Mouse (Mus musculus) embryonic facial prominence, embryonic 10.5 days (tissue): ENCODE measurements at regions not wholly inside any gene's neighbourhood (a gene's known extent, or its start where the extent isn't known, plus 50 kb on each side); places are given as distances from the start of the nearest gene placed in this dataset.

Experiments used
- DNase-seq: peaks from one replicate; pipeline ENCODE4 v3.0.0-alpha.2; 2017; ENCODE audit warnings: low spot score
- H3K27ac ChIP-seq: fragments of 300-500 bp; sonication (generic); replicated peaks from 2 replicates; pipeline ENCODE4 v1.5.1; 2016; ENCODE audit warnings: mild to moderate bottlenecking
- H3K27me3 ChIP-seq: fragments of 300-500 bp; sonication (generic); replicated peaks from 2 replicates; pipeline ENCODE4 v1.6.1; 2016; ENCODE audit warnings: low read depth, mild to moderate bottlenecking; ENCODE audit not compliant: poor library complexity, severe bottlenecking
- H3K36me3 ChIP-seq: fragments of 300-500 bp; sonication (generic); replicated peaks from 2 replicates; pipeline ENCODE4 v1.6.1; 2016; ENCODE audit warnings: mild to moderate bottlenecking, moderate library complexity
- H3K4me1 ChIP-seq: fragments of 300-500 bp; sonication (generic); 2 replicates; pipeline ENCODE4 v1.6.1; 2016
- H3K4me3 ChIP-seq: fragments of 300-500 bp; sonication (generic); 2 replicates; pipeline ENCODE4 v1.5.1; 2016; ENCODE audit warnings: mild to moderate bottlenecking, moderate library complexity
- H3K9me3 ChIP-seq: fragments of 300-500 bp; sonication (generic); 2 replicates; pipeline ENCODE4 v1.6.1; 2016; ENCODE audit warnings: mild to moderate bottlenecking
- WGBS: fragments of 180-500 bp; shearing (Covaris S2); methylation state at CpG from one replicate; pipeline ENCODE4 v1.1.7; 2016; 5-methylcytosine and 5-hydroxymethylcytosine counted together

- Histone ChIP-seq H3K36me3 (no peaks in the 10 kb centered on the region), H3K4me3 (no peak overlapping the region), H3K27me3 (peaks cover 43% of the 10 kb centered on the region), H3K27ac (no peak overlapping the region), H3K9me3 (0 out of 2 replicates have a peak, but pooled peaks cover 2% of the 10 kb centered on the region), H3K4me1 (peaks cover 6% of the 10 kb centered on the region)
- DNase-seq: no peak
- 84% methylated on average over 13 of the region's 13 CpGs for WGBS
These were observed 169.4 kb upstream of the Runx1 start for GRCm38 (mm10) chr16:92995132-92995992.

- Histone ChIP-seq H3K4me3 (no peak overlapping the region), H3K27me3 (peaks cover 48% of the 10 kb centered on the region), H3K27ac (no peak overlapping the region), H3K9me3 (no peaks in the 10 kb centered on the region), H3K4me1 (peaks cover 9% of the 10 kb centered on the region), H3K36me3 (no peaks in the 10 kb centered on the region)
- DNase-seq: no peak
- 61% methylated on average over 3 of the region's 3 CpGs for WGBS
These were observed 166.9 kb upstream of the Runx1 start for GRCm38 (mm10) chr16:92992876-92993275.

GRCm38 (mm10) chr16:92991405-92991804 lies 165.5 kb upstream of the Runx1 start:
- H3K4me1 ChIP-seq: peaks cover 9% of the 10 kb centered on the region
- 65% methylated on average over 7 of the region's 7 CpGs for WGBS
- no peak overlapping the region for H3K4me3 ChIP-seq
- H3K9me3 ChIP-seq: no peaks in the 10 kb centered on the region
- no peak for DNase-seq
- no peaks in the 10 kb centered on the region for H3K36me3 ChIP-seq
- H3K27ac ChIP-seq: no peak overlapping the region
- H3K27me3 ChIP-seq: peaks cover 53% of the 10 kb centered on the region

- no peak overlapping the region for H3K27ac ChIP-seq
These were observed 162.5 kb upstream of the Runx1 start for GRCm38 (mm10) chr16:92988416-92988815.

GRCm38 (mm10) chr16:92988000-92988399 lies 162.1 kb upstream of the Runx1 start:
- no peak for DNase-seq
- Histone ChIP-seq H3K9me3 (no peaks in the 10 kb centered on the region), H3K4me1 (peaks cover 17% of the 10 kb centered on the region), H3K36me3 (no peaks in the 10 kb centered on the region), H3K4me3 (no peak overlapping the region), H3K27ac (no peak overlapping the region), H3K27me3 (peaks cover 64% of the 10 kb centered on the region)
- WGBS: 58% methylated on average over 3 of the region's 3 CpGs

More at GRCm38 (mm10) chr16:92988416-92988815, 162.5 kb upstream of the Runx1 start:
- H3K27me3 ChIP-seq: peaks cover 63% of the 10 kb centered on the region
- WGBS: 50% methylated on average over 1 of the region's 1 CpGs
- H3K4me1 ChIP-seq: peaks cover 17% of the 10 kb centered on the region
- H3K9me3 ChIP-seq: no peaks in the 10 kb centered on the region
- H3K36me3 ChIP-seq: no peaks in the 10 kb centered on the region
- peak; percentile 47 for DNase-seq
- no peak overlapping the region for H3K4me3 ChIP-seq

- WGBS: 50% methylated on average over 6 of the region's 6 CpGs
- Histone ChIP-seq H3K9me3 (no peaks in the 10 kb centered on the region), H3K36me3 (no peaks in the 10 kb centered on the region), H3K4me3 (no peak overlapping the region), H3K27me3 (peaks cover 48% of the 10 kb centered on the region), H3K4me1 (peaks cover 12% of the 10 kb centered on the region), H3K27ac (no peak overlapping the region)
- DNase-seq: no peak
These were observed 159.8 kb upstream of the Runx1 start for GRCm38 (mm10) chr16:92985768-92986167.

- H3K27ac ChIP-seq: no peak overlapping the region
- H3K4me3 ChIP-seq: no peak overlapping the region
- H3K36me3 ChIP-seq: no peaks in the 10 kb centered on the region
- WGBS: 94% methylated on average over 7 of the region's 7 CpGs
- peaks cover 12% of the 10 kb centered on the region for H3K4me1 ChIP-seq
- H3K27me3 ChIP-seq: peaks cover 39% of the 10 kb centered on the region; the same call in 1 of the 2 replicates
- no peaks in the 10 kb centered on the region for H3K9me3 ChIP-seq
- no peak for DNase-seq
These were observed 157.0 kb upstream of the Runx1 start for GRCm38 (mm10) chr16:92982934-92983333.

GRCm38 (mm10) chr16:92979620-92980330 lies 153.8 kb upstream of the Runx1 start:
- Histone ChIP-seq H3K4me1 (peaks cover 4% of the 10 kb centered on the region; the same call in 1 of the 2 replicates), H3K9me3 (no peaks in the 10 kb centered on the region), H3K27me3 (peaks cover 16% of the 10 kb centered on the region; the same call in 1 of the 2 replicates), H3K27ac (no peak overlapping the region; the same call in 1 of the 2 replicates), H3K4me3 (no peak overlapping the region), H3K36me3 (no peaks in the 10 kb centered on the region)
- no peak for DNase-seq
- WGBS: 75% methylated on average over 11 of the region's 11 CpGs

- Histone ChIP-seq H3K4me3 (no peak overlapping the region), H3K36me3 (no peaks in the 10 kb centered on the region), H3K27ac (no peak overlapping the region), H3K9me3 (no peaks in the 10 kb centered on the region), H3K27me3 (no peaks in the 10 kb centered on the region), H3K4me1 (peaks cover 4% of the 10 kb centered on the region; the same call in 1 of the 2 replicates)
- 82% methylated on average over 8 of the region's 8 CpGs for WGBS
- DNase-seq: no peak
These were observed 150.1 kb upstream of the Runx1 start for GRCm38 (mm10) chr16:92976097-92976496.

GRCm38 (mm10) chr16:92975090-92975489 lies 149.1 kb upstream of the Runx1 start:
- H3K4me3 ChIP-seq: no peak overlapping the region
- H3K9me3 ChIP-seq: no peaks in the 10 kb centered on the region
- no peak overlapping the region for H3K27ac ChIP-seq
- H3K4me1 ChIP-seq: peaks cover 4% of the 10 kb centered on the region; the same call in 1 of the 2 replicates
- no peak for DNase-seq
- 86% methylated on average over 8 of the region's 8 CpGs for WGBS
- H3K36me3 ChIP-seq: no peaks in the 10 kb centered on the region
- no peaks in the 10 kb centered on the region for H3K27me3 ChIP-seq

GRCm38 (mm10) chr16:92972681-92973080 lies 146.7 kb upstream of the Runx1 start:
- no peak for DNase-seq
- no peaks in the 10 kb centered on the region for H3K36me3 ChIP-seq
- H3K4me3 ChIP-seq: no peak overlapping the region
- no peaks in the 10 kb centered on the region for H3K9me3 ChIP-seq
- no peaks in the 10 kb centered on the region for H3K4me1 ChIP-seq
- WGBS: 81% methylated on average over 5 of the region's 5 CpGs
- H3K27me3 ChIP-seq: no peaks in the 10 kb centered on the region
- H3K27ac ChIP-seq: no peak overlapping the region

- DNase-seq: no peak
- Histone ChIP-seq H3K36me3 (no peaks in the 10 kb centered on the region), H3K4me1 (no peaks in the 10 kb centered on the region), H3K27ac (no peak overlapping the region), H3K27me3 (no peaks in the 10 kb centered on the region), H3K9me3 (no peaks in the 10 kb centered on the region), H3K4me3 (no peak overlapping the region)
- WGBS: 92% methylated on average over 3 of the region's 3 CpGs
These were observed 146.0 kb upstream of the Runx1 start for GRCm38 (mm10) chr16:92971956-92972355.
